Mouse (Mus musculus) kidney, embryonic 15.5 days (tissue): ENCODE measurements around the gene Ezh1. TPM values are rescaled to one million over a fixed set of nuclear protein-coding genes. Genes with fewer than 3 reads are reported as not detected.

ENCODE experiments used
- ATAC-seq: fragments of 200-750 bp; cut with Nextera tagmentation; replicated peaks from 2 replicates; pipeline ENCODE4 v1.8.0; 2017; ENCODE audit warnings: moderate TSS enrichment; ENCODE audit not compliant: low FRiP score
- H3K27ac ChIP-seq: fragments of 300-500 bp; sonication (generic); 2 replicates; pipeline ENCODE4 v1.5.1; 2015; ENCODE audit warnings: mild to moderate bottlenecking, inconsistent platforms
- H3K27me3 ChIP-seq: fragments of 300-500 bp; sonication (generic); 2 replicates; pipeline ENCODE4 v1.6.1; 2015; ENCODE audit warnings: inconsistent platforms
- H3K36me3 ChIP-seq: fragments of 300-500 bp; sonication (generic); 2 replicates; pipeline ENCODE4 v1.6.1; 2015; ENCODE audit warnings: inconsistent platforms
- H3K4me1 ChIP-seq: fragments of 300-500 bp; sonication (generic); 2 replicates; pipeline ENCODE4 v1.6.1; 2015; ENCODE audit warnings: inconsistent platforms
- H3K4me2 ChIP-seq: fragments of 300-500 bp; sonication (generic); 2 replicates; pipeline ENCODE4 v1.6.1; 2015; ENCODE audit warnings: moderate library complexity, mild to moderate bottlenecking, inconsistent platforms
- H3K4me3 ChIP-seq: fragments of 300-500 bp; sonication (generic); replicated peaks from 2 replicates; pipeline ENCODE4 v1.5.1; 2015; ENCODE audit warnings: mild to moderate bottlenecking, inconsistent platforms
- H3K9ac ChIP-seq: fragments of 300-500 bp; sonication (generic); 2 replicates; pipeline ENCODE4 v1.6.1; 2015; ENCODE audit warnings: mild to moderate bottlenecking, inconsistent platforms
- H3K9me3 ChIP-seq: fragments of 300-500 bp; sonication (generic); replicated peaks from 2 replicates; pipeline ENCODE4 v1.6.1; 2016; ENCODE audit warnings: inconsistent platforms
- WGBS: fragments of 180-500 bp; shearing (Covaris S2); methylation state at CpG from one replicate; pipeline ENCODE4 v1.1.7; 2015; ENCODE audit warnings: mixed read lengths; 5-methylcytosine and 5-hydroxymethylcytosine counted together
- polyA plus RNA-seq: library from polyadenylated mRNA; unstranded; fragments of >200 nt; fragmentation: Nextera tagmentation; extraction: Ambion mirVana; gene quantifications from 2 replicates; pipeline ENCODE4 v1.2.1, GENCODE M21; 2015

Gene Ezh1
- polyA plus RNA-seq, 1 experiment from 2014 or later, result 27.0 TPM

DNA sequence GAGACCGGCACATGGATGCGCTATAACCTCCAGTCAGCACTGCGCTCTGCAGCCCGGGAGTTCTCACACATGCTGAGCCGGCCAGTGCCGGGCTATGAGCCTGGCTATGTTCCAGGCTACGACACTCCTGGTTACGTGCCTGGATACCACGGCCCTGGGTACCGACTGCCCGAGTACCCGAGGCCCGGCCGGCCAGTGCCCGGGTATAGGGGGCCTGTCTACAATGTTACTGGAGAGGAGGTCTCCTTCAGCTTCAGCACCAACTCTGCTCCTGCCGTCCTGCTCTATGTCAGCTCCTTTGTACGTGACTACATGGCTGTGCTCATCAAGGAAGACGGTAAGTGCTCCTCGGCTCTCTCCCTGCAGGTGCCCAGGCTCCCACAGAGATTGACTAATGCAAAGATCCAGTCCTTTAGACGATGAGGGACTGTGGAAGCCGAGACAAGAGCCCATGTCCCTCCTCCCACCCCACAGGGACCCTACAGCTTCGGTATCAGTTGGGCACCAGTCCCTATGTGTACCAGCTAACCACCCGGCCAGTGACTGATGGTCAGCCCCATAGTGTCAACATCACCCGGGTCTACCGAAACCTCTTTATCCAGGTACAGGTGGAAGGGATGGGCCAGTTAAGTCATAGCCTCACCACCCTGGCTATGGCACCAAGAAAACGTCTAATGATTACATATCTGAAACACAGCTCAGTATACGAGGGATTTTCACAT, 39.6 kb downstream of the Ezh1 start:
- H3K36me3 ChIP-seq, result peaks cover 14% of the 10 kb centered on the region
- H3K4me1 ChIP-seq, result peaks cover 38% of the 10 kb centered on the region
- no peaks in the 10 kb centered on the region for H3K27me3 ChIP-seq
- WGBS, result 92% methylated on average over 27 of the region's 27 CpGs
- H3K9ac ChIP-seq, result no peak overlapping the region
- no peaks in the 10 kb centered on the region for H3K9me3 ChIP-seq
- H3K4me3 ChIP-seq, result no peak overlapping the region
- H3K4me2 ChIP-seq, result no peak overlapping the region
- no peak overlapping the region for H3K27ac ChIP-seq
- no peak for ATAC-seq

DNA sequence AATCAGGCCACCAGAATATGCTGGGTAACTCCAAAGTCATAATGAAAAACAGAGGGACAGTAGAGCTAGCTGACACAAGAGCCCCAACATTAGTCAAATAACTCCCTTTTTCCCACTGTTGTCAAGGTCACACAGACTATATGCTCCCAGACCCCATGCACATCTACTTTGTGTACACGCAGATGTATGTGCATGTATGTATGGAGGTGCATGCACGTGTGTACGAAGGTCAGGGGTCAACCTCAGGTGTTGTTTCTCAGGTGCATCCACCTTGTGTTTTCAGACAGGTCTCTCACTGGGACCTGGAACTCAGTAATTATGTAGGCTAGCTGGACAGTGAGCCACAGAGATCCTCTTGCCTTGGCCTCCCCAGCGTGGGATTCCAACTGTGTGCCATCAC, 40.8 kb downstream of the Ezh1 start:
- H3K4me2 ChIP-seq, result no peak overlapping the region
- H3K9ac ChIP-seq, result no peak overlapping the region
- H3K36me3 ChIP-seq, result peaks cover 14% of the 10 kb centered on the region
- no peak overlapping the region for H3K27ac ChIP-seq
- no peaks in the 10 kb centered on the region for H3K27me3 ChIP-seq
- ATAC-seq, result no peak
- WGBS, result 93% methylated on average over 4 of the region's 4 CpGs
- H3K4me3 ChIP-seq, result no peak overlapping the region
- no peaks in the 10 kb centered on the region for H3K9me3 ChIP-seq
- H3K4me1 ChIP-seq, result peaks cover 30% of the 10 kb centered on the region

DNA sequence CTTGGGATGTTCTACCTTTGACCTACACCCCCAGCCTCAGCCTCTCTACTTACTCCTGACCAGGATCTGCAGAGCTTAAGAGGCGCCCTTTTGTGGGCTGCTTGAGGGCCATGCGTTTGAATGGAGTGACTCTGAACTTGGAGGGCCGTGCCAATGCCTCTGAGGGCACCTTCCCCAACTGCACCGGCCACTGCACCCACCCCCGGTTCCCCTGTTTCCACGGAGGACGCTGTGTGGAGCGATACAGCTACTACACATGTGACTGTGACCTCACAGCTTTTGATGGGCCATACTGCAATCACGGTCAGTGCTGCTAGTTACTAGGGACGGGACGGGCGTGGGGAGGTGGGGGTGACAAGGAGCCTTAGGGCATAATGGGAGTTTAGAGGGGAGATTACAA, 41.3 kb downstream of the Ezh1 start:
- no peak for ATAC-seq
- H3K27ac ChIP-seq, result no peak overlapping the region
- H3K4me3 ChIP-seq, result no peak overlapping the region
- peaks cover 14% of the 10 kb centered on the region for H3K36me3 ChIP-seq
- H3K4me1 ChIP-seq, result peaks cover 30% of the 10 kb centered on the region
- H3K4me2 ChIP-seq, result no peak overlapping the region
- 86% methylated on average over 12 of the region's 12 CpGs for WGBS
- H3K9ac ChIP-seq, result no peak overlapping the region
- H3K27me3 ChIP-seq, result no peaks in the 10 kb centered on the region
- H3K9me3 ChIP-seq, result no peaks in the 10 kb centered on the region

GRCm38 (mm10) chr11:101182771-101183517, 43.3 kb downstream of the Ezh1 start:
- no peak overlapping the region for H3K9ac ChIP-seq
- peaks cover 14% of the 10 kb centered on the region for H3K27me3 ChIP-seq
- H3K4me1 ChIP-seq, result peaks cover 13% of the 10 kb centered on the region
- no peak overlapping the region for H3K4me2 ChIP-seq
- peaks cover 14% of the 10 kb centered on the region for H3K36me3 ChIP-seq
- no peak overlapping the region for H3K4me3 ChIP-seq
- 78% methylated on average over 14 of the region's 14 CpGs for WGBS
- ATAC-seq, result no peak
- H3K27ac ChIP-seq, result no peak overlapping the region
- no peaks in the 10 kb centered on the region for H3K9me3 ChIP-seq

GRCm38 (mm10) chr11:101181961-101182360, 44.3 kb downstream of the Ezh1 start:
- H3K4me1 ChIP-seq, result peaks cover 21% of the 10 kb centered on the region
- WGBS, result 94% methylated on average over 11 of the region's 11 CpGs

DNA sequence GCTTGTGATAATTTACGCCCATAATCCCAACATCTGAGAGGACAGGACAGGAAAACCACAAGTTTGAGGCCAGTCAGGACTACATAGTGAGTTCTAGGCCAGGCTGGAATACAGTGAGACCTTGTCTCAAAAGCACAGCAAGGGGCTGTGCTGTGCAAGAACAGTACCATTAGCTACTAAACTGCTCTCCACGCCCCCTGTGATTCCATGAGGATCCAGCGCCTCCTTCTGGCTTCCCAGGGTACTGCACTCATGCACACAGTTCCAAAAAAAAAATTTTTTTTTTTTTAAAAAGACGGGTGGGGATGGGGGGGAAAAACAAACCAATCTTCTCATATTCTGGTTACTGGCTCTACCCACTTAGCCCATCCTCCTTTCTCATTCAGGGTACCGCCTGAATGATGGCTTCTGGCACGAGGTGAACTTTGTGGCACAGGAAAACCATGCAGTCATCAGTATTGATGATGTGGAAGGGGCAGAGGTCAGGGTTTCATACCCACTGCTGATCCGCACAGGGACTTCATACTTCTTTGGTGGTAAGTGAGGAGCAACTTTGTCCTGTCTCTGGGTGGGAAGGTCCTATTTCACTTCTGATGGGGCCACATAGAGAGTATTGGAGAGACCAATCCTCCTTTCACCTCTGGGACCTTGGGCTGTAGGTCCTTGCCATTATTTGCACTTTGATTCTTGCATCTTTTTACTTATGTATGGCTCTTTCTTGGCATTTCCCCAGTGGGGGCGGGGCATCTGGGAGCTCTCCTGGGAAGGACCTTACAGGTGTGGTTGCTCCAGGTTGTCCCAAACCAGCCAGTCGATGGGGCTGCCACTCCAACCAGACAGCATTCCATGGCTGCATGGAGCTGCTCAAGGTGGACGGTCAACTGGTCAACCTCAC, 45.2 kb downstream of the Ezh1 start:
- Histone ChIP-seq H3K27me3 (peaks cover 33% of the 10 kb centered on the region), H3K4me1 (peaks cover 30% of the 10 kb centered on the region), H3K9ac (no peak overlapping the region), H3K4me2 (no peak overlapping the region), H3K36me3 (peaks cover 5% of the 10 kb centered on the region), H3K9me3 (no peaks in the 10 kb centered on the region), H3K4me3 (no peak overlapping the region), H3K27ac (no peak overlapping the region)
- 44% methylated on average over 10 of the region's 10 CpGs for WGBS
- no peak for ATAC-seq

More at GRCm38 (mm10) chr11:101181961-101182360, 44.3 kb downstream of the Ezh1 start:
- ATAC-seq, result no peak
- Histone ChIP-seq H3K27me3 (peaks cover 24% of the 10 kb centered on the region), H3K4me2 (no peak overlapping the region), H3K9ac (no peak overlapping the region), H3K9me3 (no peaks in the 10 kb centered on the region), H3K4me3 (no peak overlapping the region), H3K36me3 (peaks cover 13% of the 10 kb centered on the region), H3K27ac (no peak overlapping the region)

- Histone ChIP-seq H3K36me3 (no peaks in the 10 kb centered on the region; the same call in 1 of the 2 replicates), H3K27me3 (peaks cover 36% of the 10 kb centered on the region), H3K27ac (no peak overlapping the region), H3K9ac (no peak overlapping the region), H3K9me3 (no peaks in the 10 kb centered on the region), H3K4me3 (no peak overlapping the region), H3K4me1 (peaks cover 37% of the 10 kb centered on the region), H3K4me2 (no peak overlapping the region)
- WGBS, result 50% methylated on average over 17 of the region's 17 CpGs
- no peak for ATAC-seq
Observed at GRCm38 (mm10) chr11:101180261-101180660, 46.0 kb downstream of the Ezh1 start.

DNA sequence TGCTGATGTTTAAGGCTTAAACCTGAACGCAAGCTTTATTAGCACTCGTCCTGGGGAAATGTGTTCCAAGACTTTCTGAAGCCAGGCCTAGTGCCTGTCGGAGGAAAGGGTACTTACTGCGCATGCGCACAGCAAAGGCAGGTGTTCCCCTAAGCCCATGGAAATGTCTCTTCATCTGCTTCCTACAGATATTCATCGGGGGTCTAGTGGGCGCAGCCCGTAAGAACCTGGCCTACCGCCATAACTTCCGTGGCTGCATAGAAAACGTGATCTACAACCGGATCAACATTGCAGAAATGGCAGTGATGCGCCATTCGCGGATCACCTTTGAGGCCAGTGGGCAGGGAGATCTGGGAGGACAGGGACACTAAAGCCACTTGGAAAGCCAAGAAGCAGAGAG, 47.0 kb downstream of the Ezh1 start:
- Histone ChIP-seq H3K4me1 (peaks cover 46% of the 10 kb centered on the region), H3K4me2 (no peak overlapping the region), H3K4me3 (no peak overlapping the region), H3K9ac (no peak overlapping the region), H3K9me3 (no peaks in the 10 kb centered on the region), H3K36me3 (no peaks in the 10 kb centered on the region; the same call in 1 of the 2 replicates), H3K27me3 (peaks cover 45% of the 10 kb centered on the region), H3K27ac (no peak overlapping the region)
- ATAC-seq, result no peak
- WGBS, result 79% methylated on average over 15 of the region's 15 CpGs

DNA sequence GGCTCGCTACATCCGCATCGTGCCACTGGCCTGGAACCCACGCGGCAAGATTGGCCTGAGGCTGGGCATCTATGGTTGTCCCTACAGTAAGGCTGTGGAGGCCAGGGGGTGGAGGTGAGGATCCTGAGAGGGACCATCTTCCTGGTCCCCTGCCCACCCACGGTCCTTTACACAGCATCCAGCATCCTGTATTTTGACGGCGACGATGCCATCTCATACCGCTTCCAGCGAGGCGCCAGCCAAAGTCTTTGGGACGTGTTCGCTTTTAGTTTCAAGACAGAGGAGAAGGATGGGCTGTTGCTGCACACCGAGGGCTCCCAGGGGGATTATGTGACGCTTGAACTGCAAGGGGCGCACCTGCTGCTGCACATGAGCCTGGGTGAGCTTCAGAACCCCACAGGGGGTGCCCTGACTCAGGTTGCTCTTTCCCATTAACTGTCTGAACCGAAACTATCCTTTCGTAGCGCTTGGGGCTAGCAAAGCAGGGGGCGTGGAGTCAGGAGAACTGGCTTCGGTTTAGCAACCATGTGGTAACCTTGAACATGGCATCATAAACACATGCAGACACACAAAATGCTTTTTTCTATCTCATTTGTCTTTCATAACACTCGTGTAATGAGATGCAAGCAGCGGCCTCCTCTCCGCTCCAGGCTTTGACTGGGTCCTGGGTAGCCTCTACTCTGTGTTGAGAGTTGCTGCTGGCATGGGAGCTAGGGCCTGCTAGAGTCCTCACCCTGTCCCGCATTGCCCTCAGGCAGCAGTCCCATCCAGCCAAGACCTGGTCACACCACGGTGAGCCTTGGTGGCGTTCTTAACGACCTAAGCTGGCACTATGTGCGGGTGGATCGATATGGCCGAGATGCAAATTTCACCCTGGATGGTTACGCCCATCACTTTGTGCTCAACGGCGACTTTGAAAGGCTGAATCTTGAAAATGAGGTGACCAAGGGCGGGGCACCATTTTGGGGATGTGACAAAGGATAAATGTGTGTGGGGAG, 47.9 kb downstream of the Ezh1 start:
- H3K27ac ChIP-seq, result no peak overlapping the region
- H3K27me3 ChIP-seq, result peaks cover 47% of the 10 kb centered on the region
- no peak overlapping the region for H3K4me3 ChIP-seq
- no peaks in the 10 kb centered on the region for H3K9me3 ChIP-seq
- no peaks in the 10 kb centered on the region; the same call in 1 of the 2 replicates for H3K36me3 ChIP-seq
- 54% methylated on average over 36 of the region's 36 CpGs for WGBS
- 0 out of 2 replicates have a peak overlapping the region, but pooled peaks have one; percentile 9 for H3K4me2 ChIP-seq
- ATAC-seq, result no peak
- peaks cover 56% of the 10 kb centered on the region for H3K4me1 ChIP-seq
- no peak overlapping the region for H3K9ac ChIP-seq

DNA sequence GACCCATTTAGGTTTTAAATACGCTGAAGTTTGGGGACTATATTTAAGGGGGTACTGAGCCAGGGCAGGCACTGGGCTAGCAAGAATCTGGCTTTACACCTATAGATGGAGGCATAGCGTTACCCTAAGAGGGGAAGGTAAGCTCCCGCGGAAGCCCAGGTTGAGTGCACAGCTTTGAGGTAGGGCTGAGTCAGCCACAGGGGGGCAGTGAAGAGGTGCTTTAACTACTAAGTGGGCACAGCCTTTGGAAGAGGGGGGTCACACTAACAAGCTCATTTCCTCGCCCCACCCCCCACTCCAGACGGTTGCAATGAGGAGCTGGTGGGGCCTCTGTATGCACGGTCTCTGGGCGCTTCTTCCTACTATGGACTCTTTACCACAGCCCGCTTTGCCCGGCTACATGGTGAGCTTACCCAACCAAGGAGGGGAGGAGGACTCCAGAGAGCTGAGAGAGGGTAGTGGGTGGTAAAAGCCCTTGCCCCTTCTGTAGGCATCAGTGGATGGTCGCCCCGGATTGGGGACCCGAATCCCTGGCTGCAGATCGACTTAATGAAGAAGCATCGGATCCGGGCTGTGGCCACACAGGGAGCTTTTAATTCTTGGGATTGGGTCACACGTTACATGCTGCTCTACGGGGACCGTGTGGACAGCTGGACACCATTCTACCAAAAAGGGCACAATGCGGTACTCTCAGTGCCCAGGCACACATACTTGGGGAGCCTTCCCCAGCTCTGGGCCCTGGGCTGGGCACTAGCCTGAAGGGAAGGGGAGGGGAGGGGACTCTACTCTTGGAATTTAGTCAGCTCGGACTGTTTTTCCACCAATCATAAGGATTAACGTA, 49.1 kb downstream of the Ezh1 start:
- H3K4me2 ChIP-seq, result peak overlapping the region; percentile 94
- 27% methylated on average over 22 of the region's 22 CpGs for WGBS
- peak overlapping the region; percentile 39; the same call in 1 of the 2 replicates for H3K4me3 ChIP-seq
- H3K9ac ChIP-seq, result 0 out of 2 replicates have a peak overlapping the region, but pooled peaks have one; percentile 14
- no peaks in the 10 kb centered on the region for H3K36me3 ChIP-seq
- H3K27me3 ChIP-seq, result peaks cover 47% of the 10 kb centered on the region
- no peak for ATAC-seq
- H3K4me1 ChIP-seq, result peaks cover 66% of the 10 kb centered on the region
- no peak overlapping the region for H3K27ac ChIP-seq
- no peaks in the 10 kb centered on the region for H3K9me3 ChIP-seq
